Mouse (Mus musculus): ENCODE measurements around the gene Mnd1. TPM values are rescaled to one million over a fixed set of nuclear protein-coding genes. Genes with fewer than 3 reads are reported as not detected.

Mnd1 gene
- polyA plus RNA-seq, 1 experiment from 2014 or later, result 5.7 TPM

GRCm38 (mm10) chr3:84038981-84039645 is 116.5 kb downstream of the Mnd1 start:
- Histone ChIP-seq H3K27me3 (ENCODE audit: control insufficient read depth, insufficient read depth, low read depth, low read length) (no peaks in the 10 kb centered on the region), H3K36me3 (ENCODE audit: control insufficient read depth, insufficient read depth) (no peaks in the 10 kb centered on the region), H3K4me2 (ENCODE audit: low read depth, low read length) (peak overlapping the region; percentile 76), H3K9ac (ENCODE audit: low read depth, low read length) (peak overlapping the region; percentile 97), H3K9me3 (replicated peaks; ENCODE audit: control insufficient read depth, low read length) (no peaks in the 10 kb centered on the region), H3K4me1 (ENCODE audit: control insufficient read depth, low read depth, low read length) (peaks cover 61% of the 10 kb centered on the region), H3K4me3 (ENCODE audit: low read depth, low read length) (peak overlapping the region; percentile 81), H3K27ac (ENCODE audit: low read length) (peak overlapping the region; percentile 98)
- ATAC-seq (ENCODE audit: low read depth), result peak; percentile 20
- under 1% methylated on average over 42 of the region's 42 CpGs for WGBS (ENCODE audit: insufficient replicate concordance)

DNA sequence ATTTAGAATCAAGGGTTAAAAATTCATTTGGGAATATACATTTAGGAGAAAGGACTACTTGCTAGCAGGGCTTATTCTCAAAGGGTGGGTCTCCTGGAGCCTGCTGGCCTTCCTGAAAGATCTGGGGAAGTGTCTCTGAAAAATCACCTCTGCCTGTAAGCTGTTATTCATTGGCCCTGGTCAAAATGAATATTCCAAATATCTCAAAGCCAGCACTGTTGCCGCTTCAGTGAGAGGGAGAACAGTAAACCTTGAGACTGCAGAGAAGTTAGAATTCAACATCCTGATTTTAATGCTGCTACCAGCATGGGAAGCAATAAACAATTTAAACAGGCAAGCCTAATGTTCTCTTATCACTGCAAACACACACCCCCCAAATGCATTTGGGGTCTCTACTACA is 117.5 kb downstream of the Mnd1 start:
- Histone ChIP-seq H3K4me1 (ENCODE audit: control insufficient read depth, low read depth, low read length) (peaks cover 71% of the 10 kb centered on the region), H3K9me3 (replicated peaks; ENCODE audit: control insufficient read depth, low read length) (no peaks in the 10 kb centered on the region), H3K27ac (ENCODE audit: low read length) (peak overlapping the region; percentile 98), H3K4me3 (ENCODE audit: low read depth, low read length) (peak overlapping the region; percentile 81), H3K36me3 (ENCODE audit: control insufficient read depth, insufficient read depth) (no peaks in the 10 kb centered on the region), H3K9ac (ENCODE audit: low read depth, low read length) (peak overlapping the region; percentile 97), H3K4me2 (ENCODE audit: low read depth, low read length) (peak overlapping the region; percentile 76), H3K27me3 (ENCODE audit: control insufficient read depth, insufficient read depth, low read depth, low read length) (no peaks in the 10 kb centered on the region)
- WGBS (ENCODE audit: insufficient replicate concordance), result 38% methylated on average over 1 of the region's 1 CpGs
- no peak for ATAC-seq (ENCODE audit: low read depth)

Other genes starting within 250 kb of the Mnd1 start
- 28.8 and 29.8 TPM in 2 replicates for gene Tmem131l, start 115.6 kb downstream of the Mnd1 start, polyA plus RNA-seq (2015; fragmentation: Nextera tagmentation; extraction: Ambion mirVana)
- 0.27 and 0.37 TPM in 2 replicates for gene Gm6525, start 18.3 kb upstream of the Mnd1 start, polyA plus RNA-seq (2015; fragmentation: Nextera tagmentation; extraction: Ambion mirVana)
- 6.3 and 6.4 TPM in 2 replicates for gene Trim2, start 151.1 kb upstream of the Mnd1 start, polyA plus RNA-seq (2015; fragmentation: Nextera tagmentation; extraction: Ambion mirVana)

Data from liver, embryonic 16.5 days (tissue).